Mouse (Mus musculus) MEL (cell line): ENCODE results near the gene Cntn4.

Source experiments
- CHD2 ChIP-seq: IDR thresholded peaks from 2 replicates; pipeline ENCODE4 v1.6.1; 2011; ENCODE audit warnings: low read length, improper control_type of control experiment
- CTCF ChIP-seq, 3 experiments: IDR thresholded peaks in 2 of 3; conservative IDR thresholded peaks in 1 of 3; 2 replicates each; pipeline ENCODE4 v1.5.1; 2011 to 2012; ENCODE audit warnings: low read length in 3 of 3, low read depth in 2 of 3, mild to moderate bottlenecking in 2 of 3, improper control_type of control experiment in 1 of 3, inconsistent platforms in 1 of 3, mixed read lengths in 1 of 3, moderate library complexity in 1 of 3; ENCODE audit not compliant: control insufficient read depth in 1 of 3, insufficient read depth in 1 of 3, poor library complexity in 1 of 3, severe bottlenecking in 1 of 3
- E2F4 ChIP-seq: IDR thresholded peaks from 2 replicates; pipeline ENCODE4 v1.6.1; 2011; ENCODE audit warnings: low read depth, low read length, improper control_type of control experiment, borderline replicate concordance
- ELF1 ChIP-seq: IDR thresholded peaks from 2 replicates; pipeline ENCODE4 v1.6.1; 2014; ENCODE audit warnings: low read depth, mild to moderate bottlenecking, inconsistent platforms, low read length, improper control_type of control experiment, moderate library complexity
- MAX ChIP-seq: IDR thresholded peaks from 2 replicates; pipeline ENCODE4 v1.6.1; 2011; ENCODE audit warnings: low read length, improper control_type of control experiment
- MAZ ChIP-seq: IDR thresholded peaks from 2 replicates; pipeline ENCODE4 v1.6.1; 2012; ENCODE audit warnings: low read depth, mild to moderate bottlenecking, inconsistent platforms, low read length, improper control_type of control experiment
- ZC3H11A ChIP-seq: IDR thresholded peaks from 2 replicates; pipeline ENCODE4 v1.6.1; 2012; ENCODE audit warnings: low read depth, mild to moderate bottlenecking, inconsistent platforms, low read length, improper control_type of control experiment

DNA sequence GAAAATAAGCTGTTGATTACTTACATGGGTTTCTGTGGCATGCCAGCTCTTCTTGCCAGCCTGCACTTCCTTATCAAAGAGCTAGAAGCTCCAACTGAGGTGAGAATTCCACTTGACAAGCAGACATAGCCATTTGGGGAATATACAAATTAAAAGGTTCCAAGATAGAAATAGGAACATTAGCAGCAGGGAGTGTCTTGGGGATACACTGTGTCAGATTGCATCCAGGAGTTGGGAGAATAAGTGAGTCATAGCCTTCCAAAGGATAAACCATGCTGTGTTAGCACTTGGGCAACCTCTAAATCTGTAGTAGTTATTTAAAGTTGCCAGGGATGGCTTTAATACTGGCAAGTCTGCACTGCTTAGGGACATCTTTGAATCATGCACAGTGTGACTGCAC lies 263.1 kb downstream of the Cntn4 start:
- TF ChIP-seq ZC3H11A, result no peak
- TF ChIP-seq CTCF (IDR thresholded peaks at IDR 0.05 in 2 of 3, conservative IDR thresholded peaks at IDR 0.05 in 1 of 3; ENCODE audit: control insufficient read depth in 1 of 3, insufficient read depth in 1 of 3, low read depth in 2 of 3, low read length in 3 of 3, poor library complexity in 1 of 3, severe bottlenecking in 1 of 3), result no peak
- no peak for TF ChIP-seq ELF1
- TF ChIP-seq MAZ, result no peak
- no peak for TF ChIP-seq MAX
- no peak for TF ChIP-seq CHD2
- TF ChIP-seq E2F4, result no peak
